Mouse (Mus musculus) ZHBTc4 (cell line): ENCODE measurements at regions not wholly inside any gene's neighbourhood (a gene's known extent, or its start where the extent isn't known, plus 50 kb on each side); places are given as distances from the start of the nearest gene placed in this dataset.

ENCODE experiments used
- DNase-seq: peaks from one replicate; pipeline ENCODE4 v3.0.0-alpha.2; 2011; ENCODE audit warnings: low read depth, low spot score

GRCm38 (mm10) chr3:112733205-112733604, 525.4 kb downstream of the Amy2a5 start:
- peak; percentile 3 for DNase-seq

GRCm38 (mm10) chr3:112699531-112700125, 559.0 kb downstream of the Amy2a5 start:
- DNase-seq, result no peak

- DNase-seq, result no peak
Observed at GRCm38 (mm10) chr3:112688151-112688550, 570.5 kb downstream of the Amy2a5 start.

- no peak for DNase-seq
Observed at GRCm38 (mm10) chr3:112638581-112638980, 620.1 kb downstream of the Amy2a5 start.

GRCm38 (mm10) chr3:112603470-112603869, 655.2 kb downstream of the Amy2a5 start:
- DNase-seq, result no peak

- no peak for DNase-seq
Observed at GRCm38 (mm10) chr3:112582314-112582713, 676.3 kb downstream of the Amy2a5 start.
